Mouse (Mus musculus) C2C12 (cell line): ENCODE measurements around the gene Zscan4f.
"Not testable (repeated sequence)": the region's sequence is repeated elsewhere in the genome, so short reads cannot be mapped to it uniquely, and the experiment has no call there.

Source experiments
- CEBPB ChIP-seq: IDR thresholded peaks from one replicate; pipeline ENCODE4 v1.6.1; 2011; ENCODE audit warnings: low read depth, mild to moderate bottlenecking, control low read depth, moderate library complexity
- CTCF ChIP-seq: IDR thresholded peaks from one replicate; pipeline ENCODE4 v1.5.1; 2011; ENCODE audit not compliant: control insufficient read depth, insufficient read depth, insufficient read length
- USF1 ChIP-seq: IDR thresholded peaks from one replicate; pipeline ENCODE4 v1.6.1; 2011; ENCODE audit warnings: low read depth, mild to moderate bottlenecking, control low read depth, moderate library complexity

GRCm38 (mm10) chr7:11397615-11398014, at the start of gene Zscan4f:
- not testable (repeated sequence) for TF ChIP-seq CEBPB, USF1, CTCF
